Mouse (Mus musculus) midbrain, embryonic 11.5 days (tissue): Measurements from ENCODE around the gene Dnah14. TPM values are rescaled to one million over a fixed set of nuclear protein-coding genes. Genes with fewer than 3 reads are reported as not detected.
A peak's percentile ranks its signal among the peaks of the same experiment; 100 is the strongest.

Experiments
- ATAC-seq: fragments of 200-750 bp; cut with Nextera tagmentation; 2 replicates; pipeline ENCODE4 v1.8.0; 2017; ENCODE audit warnings: moderate TSS enrichment, moderate library complexity; ENCODE audit not compliant: low FRiP score
- DNase-seq: peaks from one replicate; pipeline ENCODE4 v3.0.0; 2015; ENCODE audit warnings: low spot score; ENCODE audit errors: missing footprints
- H3K27ac ChIP-seq: fragments of 300-500 bp; sonication (generic); 2 replicates; pipeline ENCODE4 v1.5.1; 2014; ENCODE audit warnings: low read depth, low read length
- H3K27me3 ChIP-seq: fragments of 300-500 bp; sonication (generic); 2 replicates; pipeline ENCODE4 v1.6.1; 2014; ENCODE audit warnings: mild to moderate bottlenecking, low read length, moderate library complexity, mixed read lengths; ENCODE audit not compliant: control insufficient read depth, insufficient read depth
- H3K36me3 ChIP-seq: fragments of 300-500 bp; sonication (generic); 2 replicates; pipeline ENCODE4 v1.6.1; 2014; ENCODE audit warnings: mild to moderate bottlenecking, low read length, moderate library complexity, mixed read lengths; ENCODE audit not compliant: control insufficient read depth, insufficient read depth
- H3K4me1 ChIP-seq: fragments of 300-500 bp; sonication (generic); 2 replicates; pipeline ENCODE4 v1.6.1; 2014; ENCODE audit warnings: low read length; ENCODE audit not compliant: control insufficient read depth, insufficient read depth
- H3K4me2 ChIP-seq: fragments of 300-500 bp; sonication (generic); 2 replicates; pipeline ENCODE4 v1.6.1; 2014; ENCODE audit warnings: mild to moderate bottlenecking, moderate library complexity
- H3K4me3 ChIP-seq: fragments of 300-500 bp; sonication (generic); 2 replicates; pipeline ENCODE4 v1.5.1; 2014; ENCODE audit warnings: low read depth, low read length
- H3K9ac ChIP-seq: fragments of 300-500 bp; sonication (generic); 2 replicates; pipeline ENCODE4 v1.6.1; 2014; ENCODE audit warnings: low read length
- H3K9me3 ChIP-seq: fragments of 300-500 bp; sonication (generic); 2 replicates; pipeline ENCODE4 v1.6.1; 2016; ENCODE audit warnings: low read length; ENCODE audit not compliant: control insufficient read depth
- WGBS: fragments of 180-500 bp; shearing (Covaris S2); extraction: QIAGEN DNeasy Blood & Tissue Kit; methylation state at CpG from one replicate; pipeline ENCODE4 v1.1.7; 2014; 5-methylcytosine and 5-hydroxymethylcytosine counted together
- polyA plus RNA-seq: library from polyadenylated mRNA; unstranded; fragments of >200 nt; fragmentation: Nextera tagmentation; extraction: Ambion mirVana; gene quantifications from 2 replicates; pipeline ENCODE4 v1.2.1, GENCODE M21; 2014

The Dnah14 gene
- polyA plus RNA-seq = 2.5 and 2.7 TPM in 2 replicates

DNA sequence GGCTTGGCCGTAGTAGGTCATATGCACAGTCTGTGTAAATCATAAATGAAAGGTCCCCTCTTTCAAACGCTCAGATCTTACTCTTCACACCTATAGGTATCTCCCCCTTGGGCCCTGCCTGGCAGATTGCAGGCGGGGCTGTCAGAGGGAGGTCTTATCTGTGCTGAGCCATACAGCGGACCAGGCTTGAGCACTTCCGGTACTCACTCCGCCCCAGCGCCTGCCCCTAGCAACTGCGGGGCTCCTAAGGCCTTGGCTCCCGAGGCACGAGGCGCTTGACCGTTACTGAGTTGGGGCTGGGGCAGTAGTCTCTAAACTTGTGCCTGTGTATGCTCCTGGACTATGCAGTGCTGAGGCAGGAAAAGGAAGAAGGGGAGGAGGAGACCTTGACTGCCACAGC lies at the start of gene Dnah14:
Dnah14 (plus strand) TSS at position 238 of the 400 bp plus-strand sequence.
- no peak within 1 kb of the TSS for H3K4me2 ChIP-seq
- WGBS = 74% methylated on average over 12 of the region's 12 CpGs
- ATAC-seq (no peak), DNase-seq (no peak)
- no peaks in the 10 kb centered on the region for H3K27me3 ChIP-seq
- no peak within 1 kb of the TSS for H3K9ac ChIP-seq
- H3K36me3 ChIP-seq = no peaks in the 10 kb centered on the region
- no peak within 1 kb of the TSS for H3K27ac ChIP-seq
- no peak within 1 kb of the TSS for H3K4me3 ChIP-seq
- no peaks in the 10 kb centered on the region for H3K9me3 ChIP-seq
- H3K4me1 ChIP-seq = no peaks in the 10 kb centered on the region

DNA sequence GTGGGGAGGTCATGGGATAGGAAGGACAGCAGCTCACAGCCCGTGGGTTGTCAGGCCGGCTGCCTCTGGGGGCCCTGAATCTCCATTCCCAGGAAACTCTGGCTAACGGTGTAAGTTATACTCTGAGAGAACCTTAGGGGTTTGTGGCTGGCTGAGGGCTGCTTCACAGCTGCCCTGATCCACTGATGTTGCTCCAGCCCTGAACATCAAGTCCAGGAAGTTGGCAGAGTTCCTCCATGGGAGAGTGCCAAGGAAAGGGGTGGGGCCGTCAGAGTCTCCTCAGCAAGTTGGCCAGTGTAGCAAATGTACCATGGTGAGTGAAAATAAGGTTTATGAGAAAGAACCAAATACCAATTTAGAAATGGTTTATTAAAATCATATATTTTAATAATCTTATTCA lies 47.0 kb upstream of the Dnah14 start:
- DNase-seq = no peak
- Histone ChIP-seq H3K27ac (no peak overlapping the region), H3K9me3 (no peaks in the 10 kb centered on the region), H3K4me1 (no peaks in the 10 kb centered on the region), H3K36me3 (no peaks in the 10 kb centered on the region), H3K4me2 (no peak overlapping the region), H3K4me3 (no peak overlapping the region), H3K9ac (no peak overlapping the region), H3K27me3 (no peaks in the 10 kb centered on the region)
- ATAC-seq = no peak
- WGBS = 88% methylated on average over 4 of the region's 4 CpGs

DNA sequence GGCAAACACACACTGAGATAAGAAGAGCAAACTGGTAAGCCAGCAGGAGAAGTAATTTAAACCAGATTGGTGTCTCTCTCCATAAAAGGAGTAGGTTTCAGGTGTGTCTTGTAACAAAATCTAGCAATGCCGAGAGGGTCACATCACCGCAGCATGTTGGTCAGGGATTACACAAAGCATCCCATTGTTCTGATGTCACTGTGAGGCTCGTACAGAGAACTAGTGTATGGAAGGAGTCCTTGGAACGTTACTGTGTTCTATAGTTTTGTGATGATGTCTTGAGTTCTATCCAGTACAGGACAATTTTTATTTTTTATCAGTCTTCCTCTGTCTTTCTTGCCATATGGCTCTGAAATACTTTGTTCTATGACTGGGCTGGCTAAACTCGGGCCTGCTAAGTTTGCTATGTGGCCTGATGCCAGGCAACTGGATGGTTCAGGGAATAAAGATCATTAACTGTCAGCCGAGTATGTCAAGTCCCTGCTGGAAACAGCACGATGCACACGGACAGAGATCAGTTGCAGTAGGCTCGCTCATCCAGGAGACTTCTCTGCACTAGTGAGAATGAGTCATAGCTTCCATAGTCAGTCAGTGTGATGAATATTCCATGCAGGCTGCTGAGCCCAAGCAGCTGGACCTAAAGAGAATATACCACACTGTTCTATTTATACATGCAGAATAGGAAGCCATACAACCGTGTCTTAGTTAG lies 41.0 kb upstream of the Dnah14 start:
- Histone ChIP-seq H3K4me2 (no peak overlapping the region), H3K9ac (no peak overlapping the region), H3K27ac (no peak overlapping the region), H3K27me3 (no peaks in the 10 kb centered on the region), H3K9me3 (no peaks in the 10 kb centered on the region), H3K4me1 (no peaks in the 10 kb centered on the region), H3K36me3 (no peaks in the 10 kb centered on the region), H3K4me3 (no peak overlapping the region)
- DNase-seq (no peak), ATAC-seq (no peak)
- WGBS = 72% methylated on average over 10 of the region's 10 CpGs

DNA sequence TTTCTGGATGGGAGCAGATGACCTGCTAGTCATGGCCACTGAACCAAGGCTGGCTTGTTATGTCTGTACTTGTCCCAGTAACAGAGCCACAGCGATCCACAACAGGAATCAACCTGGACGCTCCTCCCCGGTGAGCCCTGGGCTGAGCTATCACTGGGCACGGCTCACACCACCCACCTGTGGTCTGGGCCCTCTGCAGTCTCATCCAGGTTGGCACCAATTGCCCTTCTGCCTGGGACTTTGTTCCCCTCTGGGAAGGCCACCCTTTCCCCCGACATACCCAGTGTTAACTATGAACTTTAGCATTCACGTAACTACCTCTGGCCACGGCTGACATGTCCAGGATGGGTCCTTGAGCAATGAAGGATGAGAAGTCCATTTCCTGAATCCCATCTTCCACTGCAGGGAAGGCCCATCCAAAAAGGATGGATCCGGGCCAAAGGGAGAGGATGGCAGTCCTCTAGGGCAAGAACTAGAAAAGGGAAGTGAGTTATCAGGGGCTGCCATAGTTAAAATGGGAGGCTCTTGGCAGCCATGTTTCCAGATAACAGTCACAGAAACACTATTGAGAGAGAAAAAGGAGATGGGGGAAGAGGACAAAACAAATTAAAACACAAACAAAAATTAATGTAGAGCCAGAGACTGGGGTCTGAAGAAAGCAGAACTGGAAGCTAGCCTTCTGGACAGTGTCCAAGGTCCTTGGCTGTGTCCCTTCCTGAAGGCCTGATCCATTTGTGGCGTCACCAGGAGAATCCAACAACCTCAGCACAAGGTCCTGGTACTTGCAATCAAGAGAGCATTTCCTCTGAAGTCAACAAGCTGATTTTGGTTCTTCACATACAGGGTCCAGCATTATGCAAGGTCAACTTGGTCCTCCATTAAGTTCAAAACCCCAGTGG lies 38.5 kb upstream of the Dnah14 start:
- Histone ChIP-seq H3K4me1 (no peaks in the 10 kb centered on the region), H3K27me3 (no peaks in the 10 kb centered on the region), H3K27ac (no peak overlapping the region), H3K4me2 (no peak overlapping the region), H3K9me3 (no peaks in the 10 kb centered on the region), H3K4me3 (no peak overlapping the region), H3K9ac (no peak overlapping the region), H3K36me3 (no peaks in the 10 kb centered on the region)
- ATAC-seq = no peak
- 94% methylated on average over 9 of the region's 9 CpGs for WGBS
- DNase-seq = no peak

DNA sequence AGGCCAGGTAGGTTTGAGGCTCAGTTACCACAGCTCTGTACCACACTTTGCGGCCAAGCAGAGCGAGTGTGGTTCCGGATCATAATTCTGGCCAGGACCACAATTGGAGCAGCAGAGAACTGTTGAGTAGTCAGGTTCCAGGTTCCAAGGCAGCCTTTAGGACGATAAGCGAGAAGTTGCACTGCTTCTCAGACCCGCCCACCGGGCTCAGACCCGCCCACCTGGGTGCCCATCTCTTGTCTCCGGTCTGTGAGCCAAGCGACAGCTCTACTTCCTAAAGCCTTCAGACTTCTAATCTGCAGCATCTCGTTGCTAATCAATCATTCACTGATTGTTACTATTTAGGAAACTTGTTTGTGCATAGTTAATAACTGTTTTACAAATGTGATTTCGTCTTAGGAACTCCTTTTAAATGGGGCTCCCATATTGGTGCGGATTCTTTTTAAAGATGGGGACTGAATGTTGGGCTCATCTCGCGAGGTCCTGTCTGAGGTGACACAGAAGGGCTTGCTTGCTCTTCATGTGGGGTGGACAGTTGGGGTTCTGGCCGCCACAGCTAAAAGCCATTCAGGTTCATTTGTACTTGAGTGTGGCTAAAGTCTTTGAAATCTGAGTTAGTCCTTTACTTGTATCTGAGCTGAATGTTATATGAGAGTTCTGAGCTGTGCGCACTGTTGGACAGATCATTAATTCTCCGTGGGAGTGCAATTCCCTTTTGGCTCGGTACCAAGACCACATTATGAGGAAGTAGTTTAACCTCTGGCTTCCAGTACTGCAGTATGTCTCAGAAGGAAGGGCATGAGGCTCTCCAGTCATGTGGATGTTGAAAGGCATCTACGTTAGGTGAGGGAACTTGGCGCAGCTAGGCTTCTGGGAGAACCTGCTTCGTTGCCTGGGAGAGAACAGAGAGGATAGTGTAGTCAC lies 36.3 kb upstream of the Dnah14 start:
- Histone ChIP-seq H3K9ac (no peak overlapping the region), H3K4me2 (no peak overlapping the region), H3K9me3 (no peaks in the 10 kb centered on the region), H3K4me1 (no peaks in the 10 kb centered on the region; the same call in 1 of the 2 replicates), H3K27ac (no peak overlapping the region), H3K4me3 (no peak overlapping the region), H3K36me3 (no peaks in the 10 kb centered on the region), H3K27me3 (no peaks in the 10 kb centered on the region)
- ATAC-seq = no peak
- DNase-seq = no peak
- WGBS = 80% methylated on average over 22 of the region's 22 CpGs

DNA sequence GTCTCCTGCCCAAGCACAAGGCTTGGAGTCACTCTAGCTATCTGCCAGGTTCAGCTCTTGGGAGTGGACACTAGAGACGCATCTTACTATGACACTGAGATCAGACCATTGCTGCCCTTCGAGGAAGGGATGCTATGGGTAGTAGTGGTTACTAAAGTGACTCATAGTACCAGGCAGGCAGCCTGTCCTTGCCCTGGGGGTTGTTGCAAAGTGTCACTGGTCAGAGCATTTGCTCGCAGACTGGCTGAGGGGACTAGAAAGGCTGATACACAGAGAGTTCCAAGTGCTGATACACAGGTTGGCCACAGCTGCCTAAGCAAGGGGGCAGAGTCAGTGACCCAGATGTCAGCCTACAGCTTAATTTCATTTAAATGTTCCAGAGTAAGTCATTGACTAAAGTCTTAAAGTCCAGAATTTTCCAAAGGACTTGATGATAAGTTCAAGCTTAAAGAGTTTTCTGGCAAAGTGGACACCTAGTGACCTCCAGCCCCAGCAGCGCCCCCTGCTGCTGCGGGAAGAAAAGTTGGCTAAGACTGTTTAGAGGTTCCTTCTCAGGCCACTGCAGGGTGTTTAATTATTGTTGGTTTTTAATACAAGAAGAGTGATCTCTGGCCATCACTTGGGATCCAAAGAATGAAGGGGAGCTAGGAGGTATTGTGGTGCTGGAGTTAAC lies 32.5 kb upstream of the Dnah14 start:
- peak; percentile 82 for DNase-seq
- Histone ChIP-seq H3K9me3 (no peaks in the 10 kb centered on the region), H3K4me2 (no peak overlapping the region), H3K27ac (no peak overlapping the region), H3K9ac (no peak overlapping the region), H3K4me1 (no peaks in the 10 kb centered on the region; the same call in 1 of the 2 replicates), H3K4me3 (no peak overlapping the region), H3K27me3 (no peaks in the 10 kb centered on the region), H3K36me3 (no peaks in the 10 kb centered on the region)
- no peak for ATAC-seq
- 76% methylated on average over 5 of the region's 5 CpGs for WGBS

DNA sequence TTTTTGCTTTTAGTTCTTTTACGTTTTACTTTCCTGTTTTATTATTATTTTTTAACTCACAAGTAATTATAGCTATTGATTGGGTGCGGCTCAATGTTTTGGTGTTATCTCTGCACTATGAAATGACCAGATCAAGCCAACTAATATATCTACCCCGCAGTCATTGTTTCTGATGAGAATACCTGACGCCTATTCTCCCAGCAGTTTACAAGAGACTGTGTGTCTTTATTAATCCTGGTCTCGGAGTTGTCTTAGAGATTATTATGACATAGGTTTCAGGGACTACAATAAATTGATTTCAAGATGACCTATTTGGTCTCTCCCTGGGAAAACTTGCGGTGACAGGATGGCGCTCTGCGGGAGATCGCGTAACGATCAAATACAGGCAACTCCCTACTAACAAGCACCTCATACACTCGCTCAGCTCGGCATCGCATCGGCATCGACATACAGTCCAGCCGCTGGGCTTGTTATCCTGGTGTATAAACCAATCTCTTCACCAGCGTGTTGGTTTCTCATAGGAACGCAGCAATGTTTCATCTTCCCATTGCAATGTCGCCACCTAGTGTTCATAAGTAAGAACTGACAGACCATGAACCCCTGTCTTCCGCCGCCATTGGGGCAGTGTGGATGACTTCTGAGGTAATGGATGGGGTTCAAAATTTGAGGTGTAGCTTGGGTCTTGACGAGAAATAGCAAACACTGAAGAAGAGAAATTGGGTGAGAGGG lies 31.2 kb upstream of the Dnah14 start:
- Histone ChIP-seq H3K36me3 (no peaks in the 10 kb centered on the region), H3K4me3 (no peak overlapping the region), H3K4me2 (peak overlapping the region; percentile 33; the same call in 1 of the 2 replicates), H3K27ac (no peak overlapping the region), H3K9ac (no peak overlapping the region), H3K27me3 (no peaks in the 10 kb centered on the region), H3K4me1 (no peaks in the 10 kb centered on the region; the same call in 1 of the 2 replicates), H3K9me3 (no peaks in the 10 kb centered on the region)
- ATAC-seq = peak; percentile 68
- DNase-seq = peak; percentile 95
- WGBS = 30% methylated on average over 23 of the region's 23 CpGs

DNA sequence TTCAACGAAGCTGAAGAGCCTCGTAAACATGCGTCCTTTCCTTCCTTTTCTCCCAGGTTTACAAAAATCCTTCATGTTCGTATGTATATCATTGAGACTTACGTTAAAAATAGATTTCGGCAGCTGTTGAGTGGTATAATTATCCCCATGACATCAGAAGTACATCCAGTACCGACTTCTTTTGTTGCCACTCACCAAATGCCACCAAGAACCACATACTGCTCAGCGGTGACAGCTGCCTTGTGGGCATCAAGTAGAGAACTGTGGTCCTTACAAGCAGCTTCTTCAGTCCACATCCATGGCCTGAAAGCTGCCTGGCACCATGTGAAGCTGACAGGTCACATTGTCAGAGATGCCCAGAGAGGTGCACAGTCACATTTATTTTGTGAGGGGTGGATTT lies 26.4 kb upstream of the Dnah14 start:
- Histone ChIP-seq H3K36me3 (no peaks in the 10 kb centered on the region), H3K9me3 (no peaks in the 10 kb centered on the region), H3K9ac (no peak overlapping the region), H3K4me3 (no peak overlapping the region), H3K4me1 (no peaks in the 10 kb centered on the region; the same call in 1 of the 2 replicates), H3K4me2 (no peak overlapping the region), H3K27me3 (no peaks in the 10 kb centered on the region), H3K27ac (no peak overlapping the region)
- DNase-seq = peak; percentile 28
- no peak for ATAC-seq
- 91% methylated on average over 8 of the region's 8 CpGs for WGBS
